Mouse (Mus musculus): ENCODE measurements at regions not wholly inside any gene's neighbourhood (a gene's known extent, or its start where the extent isn't known, plus 50 kb on each side); places are given as distances from the start of the nearest gene placed in this dataset.

DNA sequence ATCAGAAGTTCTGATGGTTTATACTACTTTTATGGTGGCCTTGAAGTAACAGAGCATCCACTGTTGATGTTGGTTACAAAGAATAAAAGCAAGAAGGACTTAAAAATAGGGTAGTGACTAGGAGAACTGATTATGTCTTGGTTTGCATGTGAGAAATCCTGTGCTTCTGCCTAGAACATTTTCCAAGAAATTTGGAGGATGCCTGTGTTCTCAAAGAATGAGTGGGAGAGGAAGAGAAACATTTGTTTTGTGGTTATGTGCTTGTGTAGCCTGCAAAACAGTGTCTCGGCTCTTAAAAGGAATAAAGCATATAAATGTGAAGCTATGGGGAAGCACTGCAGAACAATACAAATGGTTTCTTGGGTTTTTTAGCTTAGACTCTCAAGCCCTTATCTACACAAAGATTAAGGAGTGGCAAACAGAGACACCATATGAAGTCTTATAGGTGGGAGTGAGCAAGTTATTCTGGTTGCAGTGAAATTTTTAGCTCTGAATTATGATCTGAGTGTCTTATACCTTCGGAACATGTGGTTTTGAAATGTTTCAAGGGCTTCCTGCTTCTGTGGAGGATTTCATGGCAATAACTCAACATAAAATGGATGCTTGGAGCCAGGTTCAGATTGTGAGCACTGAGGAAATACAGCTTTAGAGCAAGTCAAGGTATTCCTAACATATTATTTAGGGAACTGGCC lies 372.1 kb upstream of the Man1a start:
- no peak for DNase-seq

GRCm38 (mm10) chr10:54403223-54403926 lies 327.0 kb upstream of the Man1a start:
- peak in 1 of 2 experiments; percentile 3 for DNase-seq

- no peak for DNase-seq
Observed at GRCm38 (mm10) chr10:54383751-54384150, 307.3 kb upstream of the Man1a start.

- DNase-seq, result no peak
Observed at GRCm38 (mm10) chr10:54381530-54381929, 305.1 kb upstream of the Man1a start.

- DNase-seq, result no peak
Observed at GRCm38 (mm10) chr10:54369158-54369557, 292.7 kb upstream of the Man1a start.

GRCm38 (mm10) chr10:54365315-54365714 lies 288.9 kb upstream of the Man1a start:
- no peak for DNase-seq

- DNase-seq, result no peak
Observed at GRCm38 (mm10) chr10:54337234-54337633, 260.8 kb upstream of the Man1a start.
